Mouse (Mus musculus) right cerebral cortex, postnatal 25 days (tissue): ENCODE results near the gene C2cd4d.

Experiments
- DNase-seq: peaks from one replicate; pipeline ENCODE4 v3.0.0; 2022

The C2cd4d gene

GRCm38 (mm10) chr3:94362138-94362537, at the start of gene C2cd4d:
Gene C2cd4d, plus strand, starts transcription at chr3:94362438.
- DNase-seq, result no peak

GRCm38 (mm10) chr3:94328681-94329080, 33.6 kb upstream of the C2cd4d start:
- no peak for DNase-seq

GRCm38 (mm10) chr3:94334442-94334841, 27.8 kb upstream of the C2cd4d start:
- DNase-seq, result no peak

- no peak for DNase-seq
Observed at GRCm38 (mm10) chr3:94338522-94338921, 23.7 kb upstream of the C2cd4d start.

GRCm38 (mm10) chr3:94341959-94342422, 20.2 kb upstream of the C2cd4d start, which contains the start of gene Them5:
Gene Them5, plus strand, starts transcription at chr3:94342099.
- no peak for DNase-seq

- DNase-seq, result no peak
Observed at GRCm38 (mm10) chr3:94342552-94342951, 19.7 kb upstream of the C2cd4d start.

GRCm38 (mm10) chr3:94344182-94344581, 18.1 kb upstream of the C2cd4d start:
- no peak for DNase-seq

GRCm38 (mm10) chr3:94344897-94345296, 17.3 kb upstream of the C2cd4d start:
- DNase-seq, result no peak

- no peak for DNase-seq
Observed at GRCm38 (mm10) chr3:94348146-94348545, 14.1 kb upstream of the C2cd4d start.

- DNase-seq, result no peak
Observed at GRCm38 (mm10) chr3:94360812-94361211, 1.4 kb upstream of the C2cd4d start.

- peak; percentile 48 for DNase-seq
Observed at GRCm38 (mm10) chr3:94363291-94364153, 1.3 kb downstream of the C2cd4d start.

GRCm38 (mm10) chr3:94364154-94364526, 1.9 kb downstream of the C2cd4d start:
- no peak for DNase-seq

- peak; percentile 80 for DNase-seq
Observed at GRCm38 (mm10) chr3:94366761-94367160, 4.5 kb downstream of the C2cd4d start.

- DNase-seq, result no peak
Observed at GRCm38 (mm10) chr3:94367511-94367910, 5.3 kb downstream of the C2cd4d start.

- DNase-seq, result no peak
Observed at GRCm38 (mm10) chr3:94368631-94369030, 6.4 kb downstream of the C2cd4d start.

- no peak for DNase-seq
Observed at GRCm38 (mm10) chr3:94369709-94370108, 7.5 kb downstream of the C2cd4d start.

GRCm38 (mm10) chr3:94371637-94372036, 9.4 kb downstream of the C2cd4d start:
- no peak for DNase-seq

- DNase-seq, result no peak
Observed at GRCm38 (mm10) chr3:94372038-94372437, 9.8 kb downstream of the C2cd4d start.

GRCm38 (mm10) chr3:94372641-94373040, 10.4 kb downstream of the C2cd4d start, which contains the start of gene Rorc:
Gene Rorc, plus strand, starts transcription at chr3:94372794.
- no peak for DNase-seq

- peak; percentile 17 for DNase-seq
Observed at GRCm38 (mm10) chr3:94373090-94373489, 10.9 kb downstream of the C2cd4d start.

GRCm38 (mm10) chr3:94373597-94374011, 11.4 kb downstream of the C2cd4d start:
- no peak for DNase-seq

GRCm38 (mm10) chr3:94374636-94375035, 12.4 kb downstream of the C2cd4d start:
- no peak for DNase-seq

- no peak for DNase-seq
Observed at GRCm38 (mm10) chr3:94375146-94375545, 12.9 kb downstream of the C2cd4d start.

- no peak for DNase-seq
Observed at GRCm38 (mm10) chr3:94375861-94376260, 13.6 kb downstream of the C2cd4d start.
